Mouse (Mus musculus) v-Abl transformed pro-B cells (cell line): Measurements from ENCODE around the gene Itga4.

Experiments
- in situ Hi-C, 2 experiments: fragments of 400-800 bp; cut with MboI; formaldehyde crosslinking; loops; one replicate each; pipeline ENCODE4 v1.15.1; 2025; ENCODE audit not compliant: unreplicated experiment in 2 of 2

Gene Itga4

GRCm38 (mm10) chr2:79255192-79256000, at the start of gene Itga4:
Gene Itga4 (plus strand): TSS chr2:79255426.
- in situ Hi-C loops, result loop anchor here (5.0 to 25.0 kb wide), 5 partner anchors 128 to 383 kb away; no protein-coding TSS in a partner anchor

- in situ Hi-C loops, result no loop called here
Observed at GRCm38 (mm10) chr2:79206191-79206755, 49.0 kb upstream of the Itga4 start.

GRCm38 (mm10) chr2:79214982-79215381, 40.2 kb upstream of the Itga4 start:
- in situ Hi-C loops, result no loop called here

GRCm38 (mm10) chr2:79215479-79215878, 39.7 kb upstream of the Itga4 start:
- in situ Hi-C loops, result no loop called here

GRCm38 (mm10) chr2:79224714-79225426, 30.4 kb upstream of the Itga4 start:
- in situ Hi-C loops, result no loop called here

- in situ Hi-C loops, result no loop called here
Observed at GRCm38 (mm10) chr2:79227805-79228241, 27.4 kb upstream of the Itga4 start.

GRCm38 (mm10) chr2:79231056-79231949, 23.9 kb upstream of the Itga4 start:
- in situ Hi-C loops, result loop anchor here in 1 of 2 experiments (10.0 kb wide), 1 partner anchor 177 kb away; no protein-coding TSS in a partner anchor

GRCm38 (mm10) chr2:79235767-79236487, 19.3 kb upstream of the Itga4 start:
- in situ Hi-C loops, result loop anchor here in 1 of 2 experiments (10.0 kb wide), 1 partner anchor 181 kb away; no protein-coding TSS in a partner anchor

GRCm38 (mm10) chr2:79237216-79237615, 18.0 kb upstream of the Itga4 start:
- in situ Hi-C loops, result loop anchor here in 1 of 2 experiments (10.0 kb wide), 1 partner anchor 182 kb away; no protein-coding TSS in a partner anchor

GRCm38 (mm10) chr2:79244276-79244675, 10.9 kb upstream of the Itga4 start:
- in situ Hi-C loops, result no loop called here

- in situ Hi-C loops, result loop anchor here in 1 of 2 experiments (5.0 kb wide), 1 partner anchor 62 kb away; no protein-coding TSS in a partner anchor
Observed at GRCm38 (mm10) chr2:79244743-79245142, 10.5 kb upstream of the Itga4 start.

- in situ Hi-C loops, result loop anchor here in 1 of 2 experiments (5.0 kb wide), 1 partner anchor 66 kb away; no protein-coding TSS in a partner anchor
Observed at GRCm38 (mm10) chr2:79248283-79248682, 6.9 kb upstream of the Itga4 start.

GRCm38 (mm10) chr2:79250510-79250909, 4.7 kb upstream of the Itga4 start:
- in situ Hi-C loops, result loop anchor here in 1 of 2 experiments (25.0 kb wide), 1 partner anchor 163 kb away; no protein-coding TSS in a partner anchor

- in situ Hi-C loops, result loop anchor here in 1 of 2 experiments (25.0 kb wide), 1 partner anchor 166 kb away; no protein-coding TSS in a partner anchor
Observed at GRCm38 (mm10) chr2:79253754-79254197, 1.4 kb upstream of the Itga4 start.

GRCm38 (mm10) chr2:79254588-79255191, 536 bp upstream of the Itga4 start:
- in situ Hi-C loops, result loop anchor here (5.0 to 25.0 kb wide), 5 partner anchors 127 to 382 kb away; no protein-coding TSS in a partner anchor

- in situ Hi-C loops, result loop anchor here (5.0 to 25.0 kb wide), 5 partner anchors 129 to 384 kb away; no protein-coding TSS in a partner anchor
Observed at GRCm38 (mm10) chr2:79256001-79256339, 744 bp downstream of the Itga4 start.

- in situ Hi-C loops, result loop anchor here (5.0 to 25.0 kb wide), 5 partner anchors 129 to 384 kb away; no protein-coding TSS in a partner anchor
Observed at GRCm38 (mm10) chr2:79256376-79256775, 1.1 kb downstream of the Itga4 start.

GRCm38 (mm10) chr2:79256880-79257279, 1.7 kb downstream of the Itga4 start:
- in situ Hi-C loops, result loop anchor here (5.0 to 25.0 kb wide), 5 partner anchors 130 to 385 kb away; no protein-coding TSS in a partner anchor
